Mouse (Mus musculus): Measurements from ENCODE around the gene Gadl1. TPM values are rescaled to one million over a fixed set of nuclear protein-coding genes. Genes with fewer than 3 reads are reported as not detected.

Gene Gadl1
- total and polyA plus RNA-seq, 2 experiments from 2014 or later, result 1.1 to 2.6 TPM

GRCm38 (mm10) chr9:116118332-116118872, 209.1 kb downstream of the Gadl1 start:
- H3K4me1 ChIP-seq (ENCODE audit: control insufficient read depth, insufficient read depth), result 0 out of 2 replicates have a peak, but pooled peaks cover 6% of the 10 kb centered on the region

GRCm38 (mm10) chr9:116119990-116120389, 210.7 kb downstream of the Gadl1 start:
- Histone ChIP-seq H3K4me3 (ENCODE audit: low read depth, low read length) (no peak overlapping the region), H3K4me1 (ENCODE audit: control insufficient read depth, insufficient read depth) (0 out of 2 replicates have a peak, but pooled peaks cover 6% of the 10 kb centered on the region), H3K27me3 (ENCODE audit: control insufficient read depth, insufficient read depth, low read length) (no peaks in the 10 kb centered on the region), H3K36me3 (replicated peaks; ENCODE audit: control insufficient read depth, insufficient read depth, low read length) (peaks cover 26% of the 10 kb centered on the region), H3K27ac (ENCODE audit: low read depth) (no peak overlapping the region), H3K9me3 (replicated peaks; ENCODE audit: control insufficient read depth, low read length) (no peaks in the 10 kb centered on the region), H3K4me2 (ENCODE audit: low read depth, low read length) (no peak overlapping the region), H3K9ac (replicated peaks; ENCODE audit: low read depth, low read length) (no peak overlapping the region)
- DNase-seq (ENCODE audit: low spot score) (no peak), ATAC-seq (ENCODE audit: insufficient read depth, low read depth) (no peak)
- TF ChIP-seq CTCF (IDR thresholded peaks at IDR 0.05; ENCODE audit: low read depth) (no peak), EP300 (IDR thresholded peaks at IDR 0.05; ENCODE audit: low read depth) (no peak)
- 33% methylated on average over 7 of the region's 7 CpGs for WGBS

More at GRCm38 (mm10) chr9:116118332-116118872, 209.1 kb downstream of the Gadl1 start:
- DNase-seq (ENCODE audit: low spot score) (no peak), ATAC-seq (ENCODE audit: insufficient read depth, low read depth) (no peak)
- Histone ChIP-seq H3K27me3 (ENCODE audit: control insufficient read depth, insufficient read depth, low read length) (no peaks in the 10 kb centered on the region), H3K4me3 (ENCODE audit: low read depth, low read length) (no peak overlapping the region), H3K36me3 (replicated peaks; ENCODE audit: control insufficient read depth, insufficient read depth, low read length) (peaks cover 15% of the 10 kb centered on the region), H3K9me3 (replicated peaks; ENCODE audit: control insufficient read depth, low read length) (no peaks in the 10 kb centered on the region), H3K27ac (ENCODE audit: low read depth) (no peak overlapping the region), H3K4me2 (ENCODE audit: low read depth, low read length) (no peak overlapping the region), H3K9ac (replicated peaks; ENCODE audit: low read depth, low read length) (no peak overlapping the region)
- WGBS, result 80% methylated on average over 8 of the region's 8 CpGs
- no peak for TF ChIP-seq CTCF (IDR thresholded peaks at IDR 0.05; ENCODE audit: low read depth)
- no peak for TF ChIP-seq EP300 (IDR thresholded peaks at IDR 0.05; ENCODE audit: low read depth)

GRCm38 (mm10) chr9:116121472-116121871, 212.2 kb downstream of the Gadl1 start:
- Histone ChIP-seq H3K4me2 (ENCODE audit: low read depth, low read length) (no peak overlapping the region), H3K9ac (replicated peaks; ENCODE audit: low read depth, low read length) (no peak overlapping the region), H3K27me3 (ENCODE audit: control insufficient read depth, insufficient read depth, low read length) (no peaks in the 10 kb centered on the region), H3K4me1 (ENCODE audit: control insufficient read depth, insufficient read depth) (0 out of 2 replicates have a peak, but pooled peaks cover 6% of the 10 kb centered on the region), H3K36me3 (replicated peaks; ENCODE audit: control insufficient read depth, insufficient read depth, low read length) (peaks cover 39% of the 10 kb centered on the region), H3K4me3 (ENCODE audit: low read depth, low read length) (no peak overlapping the region), H3K9me3 (replicated peaks; ENCODE audit: control insufficient read depth, low read length) (no peaks in the 10 kb centered on the region), H3K27ac (ENCODE audit: low read depth) (no peak overlapping the region)
- DNase-seq (ENCODE audit: low spot score) (no peak), ATAC-seq (ENCODE audit: insufficient read depth, low read depth) (no peak)
- TF ChIP-seq CTCF (IDR thresholded peaks at IDR 0.05; ENCODE audit: low read depth), result no peak
- TF ChIP-seq EP300 (IDR thresholded peaks at IDR 0.05; ENCODE audit: low read depth), result no peak
- 67% methylated on average over 7 of the region's 7 CpGs for WGBS

- ATAC-seq (ENCODE audit: insufficient read depth, low read depth), result 0 out of 2 replicates have a peak, but pooled peaks have one; percentile 39
- H3K4me3 ChIP-seq (ENCODE audit: low read depth, low read length), result no peak overlapping the region
- peak; percentile 10; the same call in 1 of the 2 replicates for TF ChIP-seq CTCF (IDR thresholded peaks at IDR 0.05; ENCODE audit: low read depth)
- TF ChIP-seq EP300 (IDR thresholded peaks at IDR 0.05; ENCODE audit: low read depth), result no peak
- peak overlapping the region; percentile 46; the same call in 1 of the 2 replicates for H3K27ac ChIP-seq (ENCODE audit: low read depth)
- H3K27me3 ChIP-seq (ENCODE audit: control insufficient read depth, insufficient read depth, low read length), result no peaks in the 10 kb centered on the region
- H3K4me2 ChIP-seq (ENCODE audit: low read depth, low read length), result no peak overlapping the region
- 0 out of 2 replicates have a peak, but pooled peaks cover 6% of the 10 kb centered on the region for H3K4me1 ChIP-seq (ENCODE audit: control insufficient read depth, insufficient read depth)
- DNase-seq (ENCODE audit: low spot score), result no peak
- H3K36me3 ChIP-seq (replicated peaks; ENCODE audit: control insufficient read depth, insufficient read depth, low read length), result peaks cover 40% of the 10 kb centered on the region
- no peaks in the 10 kb centered on the region for H3K9me3 ChIP-seq (replicated peaks; ENCODE audit: control insufficient read depth, low read length)
- H3K9ac ChIP-seq (replicated peaks; ENCODE audit: low read depth, low read length), result no peak overlapping the region
- WGBS, result 79% methylated on average over 6 of the region's 6 CpGs
These were observed 213.3 kb downstream of the Gadl1 start for GRCm38 (mm10) chr9:116122544-116122943.

GRCm38 (mm10) chr9:116122969-116123589, 213.8 kb downstream of the Gadl1 start:
- ATAC-seq (ENCODE audit: insufficient read depth, low read depth), result peak; percentile 76
- peak; percentile 55 for DNase-seq (ENCODE audit: low spot score)
- no peak overlapping the region for H3K9ac ChIP-seq (replicated peaks; ENCODE audit: low read depth, low read length)
- no peak overlapping the region for H3K4me2 ChIP-seq (ENCODE audit: low read depth, low read length)
- no peak for TF ChIP-seq EP300 (IDR thresholded peaks at IDR 0.05; ENCODE audit: low read depth)
- no peak for TF ChIP-seq CTCF (IDR thresholded peaks at IDR 0.05; ENCODE audit: low read depth)
- H3K9me3 ChIP-seq (replicated peaks; ENCODE audit: control insufficient read depth, low read length), result no peaks in the 10 kb centered on the region
- WGBS, result 54% methylated on average over 9 of the region's 9 CpGs
- H3K4me3 ChIP-seq (ENCODE audit: low read depth, low read length), result no peak overlapping the region
- H3K27ac ChIP-seq (ENCODE audit: low read depth), result peak overlapping the region; percentile 46; the same call in 1 of the 2 replicates
- 0 out of 2 replicates have a peak, but pooled peaks cover 6% of the 10 kb centered on the region for H3K4me1 ChIP-seq (ENCODE audit: control insufficient read depth, insufficient read depth)
- no peaks in the 10 kb centered on the region for H3K27me3 ChIP-seq (ENCODE audit: control insufficient read depth, insufficient read depth, low read length)
- peaks cover 36% of the 10 kb centered on the region for H3K36me3 ChIP-seq (replicated peaks; ENCODE audit: control insufficient read depth, insufficient read depth, low read length)

Data from heart, postnatal 0 days (tissue).